Comparison of ENCODE assay signal across 9 mouse cellular contexts in the genomic region with DNA sequence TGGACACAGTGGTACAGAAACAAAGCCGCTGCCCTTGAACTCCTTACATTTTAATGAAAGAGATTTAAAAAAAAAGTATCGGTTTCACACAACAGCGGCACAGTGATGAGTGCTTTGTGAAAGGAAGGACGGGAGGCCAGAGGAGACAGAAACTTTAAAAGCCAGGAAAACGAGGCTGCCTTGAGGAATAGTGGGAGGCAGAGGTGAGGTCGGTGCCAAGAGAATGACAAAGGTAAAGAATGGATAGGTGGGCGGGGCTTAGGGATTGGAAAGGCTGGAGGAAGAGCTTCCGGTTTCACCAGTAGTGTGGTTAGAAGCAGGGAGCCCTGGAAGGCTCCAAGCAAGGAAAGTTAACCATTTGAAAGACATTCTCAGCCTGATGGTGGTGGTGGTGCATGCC.
DNase-seq lines count a peak whose midpoint lies in the region; ATAC-seq and TF ChIP-seq lines count a peak whose summit lies in the region.
"Had no signal": no experiment of that assay in that cellular context is flagged by ENCODE, and none has a peak within 500 bp of the region (broad histone marks: within the 10 kb centered on the region; RNA-seq: fewer than 3 reads in every experiment).

No protein-coding gene starts in this region.

- no peak for ATAC-seq in liver, postnatal 0 days
- ATAC-seq in stomach, embryonic 16.5 days (ENCODE audit: insufficient read depth, low FRiP score): no peak

- H3K4me3 ChIP-seq in liver, postnatal 0 days (ENCODE audit: low read depth, low read length): no peak overlapping the region
- H3K4me3 ChIP-seq in stomach, embryonic 16.5 days (replicated peaks; ENCODE audit: low read length): peak overlapping the region; percentile 23
- H3K4me3 ChIP-seq: midbrain, embryonic 12.5 days had no signal

- no peaks in the 10 kb centered on the region for H3K9me3 ChIP-seq in liver, postnatal 0 days (ENCODE audit: low read length)
- no peaks in the 10 kb centered on the region for H3K9me3 ChIP-seq in stomach, embryonic 16.5 days (replicated peaks; ENCODE audit: control insufficient read depth, low read length)
- H3K9me3 ChIP-seq: midbrain, embryonic 12.5 days had no signal

- intact Hi-C loops in left cerebral cortex, postnatal 4 days (cut with DNase I): no loop called here

- peaks cover 12% of the 10 kb centered on the region for H3K27me3 ChIP-seq in liver, postnatal 0 days (ENCODE audit: insufficient read depth, low read length)
- 0 out of 2 replicates have a peak, but pooled peaks cover 2% of the 10 kb centered on the region for H3K27me3 ChIP-seq in stomach, embryonic 16.5 days (ENCODE audit: control insufficient read depth, insufficient read depth, low read length)
- H3K27me3 ChIP-seq: midbrain, embryonic 12.5 days had no signal

- H3K4me2 ChIP-seq in liver, postnatal 0 days (ENCODE audit: low read depth, low read length): no peak overlapping the region
- peak overlapping the region; percentile 48 for H3K4me2 ChIP-seq in stomach, embryonic 16.5 days (ENCODE audit: low read depth, low read length)
- H3K4me2 ChIP-seq: midbrain, embryonic 12.5 days had no signal

- TF ChIP-seq EP300 in liver, postnatal 0 days (IDR thresholded peaks at IDR 0.05; ENCODE audit: low read depth): no peak

- no peak overlapping the region for H3K27ac ChIP-seq in liver, postnatal 0 days (ENCODE audit: low read depth)
- peak overlapping the region; percentile 27; the same call in 1 of the 2 replicates for H3K27ac ChIP-seq in stomach, embryonic 16.5 days (ENCODE audit: low read length)
- H3K27ac ChIP-seq: midbrain, embryonic 12.5 days had no signal

- no peak for TF ChIP-seq CTCF in liver, postnatal 0 days (IDR thresholded peaks at IDR 0.05; ENCODE audit: low read depth)

- H3K4me1 ChIP-seq in liver, postnatal 0 days (ENCODE audit: insufficient read depth): peaks cover 7% of the 10 kb centered on the region; the same call in 1 of the 2 replicates
- H3K4me1 ChIP-seq in stomach, embryonic 16.5 days (ENCODE audit: control insufficient read depth, insufficient read depth, low read length): peaks cover 13% of the 10 kb centered on the region; the same call in 1 of the 2 replicates

- WGBS in liver, postnatal 0 days (ENCODE audit: insufficient replicate concordance): 44% methylated on average over 8 of the region's 8 CpGs
- 15% methylated on average over 8 of the region's 8 CpGs for WGBS in stomach, embryonic 16.5 days

- H3K36me3 ChIP-seq in liver, postnatal 0 days (replicated peaks; ENCODE audit: insufficient read depth, low read length): no peaks in the 10 kb centered on the region
- H3K36me3 ChIP-seq in stomach, embryonic 16.5 days (ENCODE audit: control insufficient read depth, insufficient read depth, low read length): no peaks in the 10 kb centered on the region
- H3K36me3 ChIP-seq: midbrain, embryonic 12.5 days had no signal

- DNase-seq in liver: peak; percentile 18
- DNase-seq in liver, postnatal 0 days: no peak
- peak; percentile 23 for DNase-seq in adrenal gland, postnatal 25 days
- peak; percentile 54 to 59 for DNase-seq in kidney, postnatal 25 days
- DNase-seq in layer of hippocampus, postnatal 10 days (ENCODE audit: low spot score in 2 of 2): no peak
- no peak for DNase-seq in left cerebral cortex, postnatal 4 days
- DNase-seq: right cerebral cortex, postnatal 14 days had no signal

- no peak overlapping the region for H3K9ac ChIP-seq in liver, postnatal 0 days (replicated peaks)
- no peak overlapping the region for H3K9ac ChIP-seq in stomach, embryonic 16.5 days (ENCODE audit: low read length)
- H3K9ac ChIP-seq: midbrain, embryonic 12.5 days had no signal

Comparison
In these comparisons a context has a peak if more than half of its experiments do, and no peak if none do; other contexts are left out.
1. DNase-seq: peak in liver (single experiment), adrenal gland, postnatal 25 days (single experiment) and kidney, postnatal 25 days (2 of 2); none in liver, postnatal 0 days (single experiment), layer of hippocampus, postnatal 10 days (0 of 2) and left cerebral cortex, postnatal 4 days (single experiment).